10 mouse cellular contexts compared by ENCODE assay signal in genomic region chr11:46077732-46078375, GRCm38 (mm10). TPM values are rescaled to one million over a fixed set of nuclear protein-coding genes. Genes with fewer than 3 reads are reported as not detected.
DNase-seq lines count a peak whose midpoint lies in the region; ATAC-seq and TF ChIP-seq lines count a peak whose summit lies in the region.
"Had no signal": no experiment of that assay in that cellular context is flagged by ENCODE, and none has a peak within 500 bp of the region (broad histone marks: within the 10 kb centered on the region; RNA-seq: fewer than 3 reads in every experiment).

No protein-coding gene starts in this region.

- 0 out of 2 replicates have a peak, but pooled peaks have one; percentile 9 for ATAC-seq in heart, postnatal 0 days (ENCODE audit: insufficient read depth, low read depth)
- ATAC-seq in liver, embryonic 16.5 days (ENCODE audit: low read depth) = peak; percentile 100

- 56% methylated on average over 7 of the region's 7 CpGs for WGBS in heart, embryonic 10.5 days
- 57% methylated on average over 7 of the region's 7 CpGs for WGBS in bone marrow, adult 2 months
- WGBS in heart, postnatal 0 days = 43% methylated on average over 7 of the region's 7 CpGs
- 21% methylated on average over 7 of the region's 7 CpGs for WGBS in liver, embryonic 16.5 days (ENCODE audit: insufficient replicate concordance)

- peak; percentile 93 for DNase-seq in heart, embryonic 10.5 days (ENCODE audit: low spot score)
- DNase-seq in heart, postnatal 25 days (ENCODE audit: low spot score) = no peak
- DNase-seq in heart, postnatal 0 days (ENCODE audit: low spot score) = no peak
- DNase-seq in frontal cortex, adult 2 months (ENCODE audit: extremely low spot score in 1 of 2, low spot score in 1 of 2) = no peak
- DNase-seq in thymus, postnatal 0 days (ENCODE audit: low spot score) = no peak
- no peak for DNase-seq in MN1 (ENCODE audit: low spot score)

- H3K36me3 ChIP-seq in heart, embryonic 10.5 days = peaks cover 64% of the 10 kb centered on the region
- H3K36me3 ChIP-seq in heart, postnatal 0 days (replicated peaks; ENCODE audit: control insufficient read depth, insufficient read depth, low read length) = peaks cover 43% of the 10 kb centered on the region
- H3K36me3 ChIP-seq in liver, embryonic 16.5 days (ENCODE audit: control insufficient read depth, insufficient read depth) = no peaks in the 10 kb centered on the region; the same call in 1 of the 2 replicates
- H3K36me3 ChIP-seq: embryonic facial prominence, embryonic 15.5 days had no signal

- H3K4me1 ChIP-seq in heart, embryonic 10.5 days = peaks cover 15% of the 10 kb centered on the region
- H3K4me1 ChIP-seq in bone marrow, adult 2 months (ENCODE audit: control insufficient read depth, insufficient read depth, low read length) = peaks cover 3% of the 10 kb centered on the region; the same call in 1 of the 2 replicates
- H3K4me1 ChIP-seq in heart, postnatal 0 days (ENCODE audit: control insufficient read depth, insufficient read depth) = peaks cover 51% of the 10 kb centered on the region
- H3K4me1 ChIP-seq in liver, embryonic 16.5 days (ENCODE audit: control insufficient read depth, low read depth, low read length) = peaks cover 26% of the 10 kb centered on the region

- no peak overlapping the region for H3K4me2 ChIP-seq in heart, postnatal 0 days (ENCODE audit: low read depth, low read length)
- H3K4me2 ChIP-seq in liver, embryonic 16.5 days (ENCODE audit: low read depth, low read length) = peak overlapping the region; percentile 61
- H3K4me2 ChIP-seq: embryonic facial prominence, embryonic 15.5 days; neural tube, embryonic 13.5 days had no signal

- peak; percentile 58; the same call in 1 of the 2 replicates for TF ChIP-seq EP300 in heart, postnatal 0 days (IDR thresholded peaks at IDR 0.05; ENCODE audit: low read depth)

- TF ChIP-seq POLR2A in bone marrow, adult 2 months (IDR thresholded peaks at IDR 0.05; ENCODE audit: borderline replicate concordance, control insufficient read depth, low read depth, low read length) = no peak

- TF ChIP-seq CTCF in bone marrow, adult 2 months (IDR thresholded peaks at IDR 0.05; ENCODE audit: control insufficient read depth, insufficient read depth, low read length) = no peak
- TF ChIP-seq CTCF in heart, postnatal 0 days (IDR thresholded peaks at IDR 0.05; ENCODE audit: low read depth) = 0 out of 2 replicates have a peak, but pooled peaks have one; percentile 1

- H3K9me3 ChIP-seq in heart, embryonic 10.5 days = no peaks in the 10 kb centered on the region
- no peaks in the 10 kb centered on the region for H3K9me3 ChIP-seq in heart, postnatal 0 days (replicated peaks; ENCODE audit: control insufficient read depth, low read length)
- H3K9me3 ChIP-seq in liver, embryonic 16.5 days (replicated peaks; ENCODE audit: control insufficient read depth, low read length) = peaks cover 5% of the 10 kb centered on the region; the same call in 1 of the 2 replicates
- H3K9me3 ChIP-seq: embryonic facial prominence, embryonic 15.5 days; neural tube, embryonic 13.5 days had no signal

- no peak overlapping the region for H3K4me3 ChIP-seq in heart, embryonic 10.5 days
- H3K4me3 ChIP-seq in bone marrow, adult 2 months (replicated peaks; ENCODE audit: control insufficient read depth, low read depth, low read length) = no peak overlapping the region
- H3K4me3 ChIP-seq in heart, postnatal 0 days (ENCODE audit: low read depth, low read length) = no peak overlapping the region
- peak overlapping the region; percentile 46 for H3K4me3 ChIP-seq in liver, embryonic 16.5 days (ENCODE audit: low read depth, low read length)
- H3K4me3 ChIP-seq: embryonic facial prominence, embryonic 15.5 days; neural tube, embryonic 13.5 days had no signal

- H3K9ac ChIP-seq in heart, postnatal 0 days (replicated peaks; ENCODE audit: low read depth, low read length) = no peak overlapping the region
- peak overlapping the region; percentile 62 for H3K9ac ChIP-seq in liver, embryonic 16.5 days (ENCODE audit: low read depth, low read length)
- H3K9ac ChIP-seq: embryonic facial prominence, embryonic 15.5 days; neural tube, embryonic 13.5 days had no signal

- peak overlapping the region; percentile 63; the same call in 1 of the 2 replicates for H3K27ac ChIP-seq in heart, embryonic 10.5 days
- peak overlapping the region; percentile 79 for H3K27ac ChIP-seq in bone marrow, adult 2 months (ENCODE audit: control insufficient read depth, insufficient read depth, low read depth, low read length, poor library complexity)
- peak overlapping the region; percentile 44 for H3K27ac ChIP-seq in heart, postnatal 0 days (ENCODE audit: low read depth)
- peak overlapping the region; percentile 95 for H3K27ac ChIP-seq in liver, embryonic 16.5 days (ENCODE audit: low read length)
- H3K27ac ChIP-seq: embryonic facial prominence, embryonic 15.5 days; neural tube, embryonic 13.5 days had no signal

- intact Hi-C loops in heart, postnatal 25 days (cut with DNase I) = no loop called here

- H3K27me3 ChIP-seq in heart, embryonic 10.5 days (ENCODE audit: insufficient read depth, poor library complexity, severe bottlenecking) = no peaks in the 10 kb centered on the region
- no peaks in the 10 kb centered on the region for H3K27me3 ChIP-seq in heart, postnatal 0 days (ENCODE audit: control insufficient read depth, insufficient read depth, low read length)
- no peaks in the 10 kb centered on the region for H3K27me3 ChIP-seq in liver, embryonic 16.5 days (ENCODE audit: control insufficient read depth, insufficient read depth, low read depth, low read length)
- H3K27me3 ChIP-seq: embryonic facial prominence, embryonic 15.5 days; neural tube, embryonic 13.5 days had no signal

RNA-seq across cellular contexts. Expression of gene Adam19, which starts 22.1 kb away (rescaled TPM):
- 24.2 and 32.9 TPM in 2 replicates for polyA plus RNA-seq in heart, embryonic 10.5 days (2016; fragmentation: Nextera tagmentation; extraction: Ambion mirVana)
- 10 to 100 TPM; 36.2 to 78.2 TPM for total RNA-seq in heart, postnatal 25 days (2021)
- polyA plus RNA-seq in bone marrow, adult 2 months (2011; ENCODE audit: insufficient read depth, insufficient read length, low replicate concordance, missing spikeins) = 6.1 and 17.6 TPM in 2 replicates
- 59.8 and 67.9 TPM in 2 replicates for total RNA-seq in heart, postnatal 0 days (2014; rRNA removed; ENCODE audit: low replicate concordance)
- 10.1 and 15.8 TPM in 2 replicates for polyA plus RNA-seq in heart, postnatal 0 days (2015; fragmentation: Nextera tagmentation; extraction: Ambion mirVana)
- 0.92 and 1.4 TPM in 2 replicates for polyA plus RNA-seq in liver, embryonic 16.5 days (2015; fragmentation: Nextera tagmentation; extraction: Ambion mirVana)
- 9.1 and 10.0 TPM in 2 replicates for polyA plus RNA-seq in frontal cortex, adult 2 months (2012; rRNA removed)
- polyA plus RNA-seq in thymus, postnatal 0 days (2015; fragmentation: Nextera tagmentation; extraction: Ambion mirVana) = 6.5 and 6.7 TPM in 2 replicates

RNA-seq across cellular contexts. Expression of gene Gm12166, which starts 25.7 kb away (rescaled TPM):
- polyA plus RNA-seq in heart, embryonic 10.5 days (2016; fragmentation: Nextera tagmentation; extraction: Ambion mirVana) = 4.3 and 4.5 TPM in 2 replicates
- total RNA-seq in heart, postnatal 25 days (2021) = 1 to 10 TPM; 1.6 to 1.9 TPM
- 11.6 and 31.7 TPM in 2 replicates for polyA plus RNA-seq in bone marrow, adult 2 months (2011; ENCODE audit: insufficient read depth, insufficient read length, low replicate concordance, missing spikeins)
- 1.8 and 2.8 TPM in 2 replicates for total RNA-seq in heart, postnatal 0 days (2014; rRNA removed; ENCODE audit: low replicate concordance)
- polyA plus RNA-seq in heart, postnatal 0 days (2015; fragmentation: Nextera tagmentation; extraction: Ambion mirVana) = 3.6 and 3.9 TPM in 2 replicates
- polyA plus RNA-seq in liver, embryonic 16.5 days (2015; fragmentation: Nextera tagmentation; extraction: Ambion mirVana) = 2.9 and 4.1 TPM in 2 replicates
- 6.2 and 8.3 TPM in 2 replicates for polyA plus RNA-seq in frontal cortex, adult 2 months (2012; rRNA removed)
- polyA plus RNA-seq in thymus, postnatal 0 days (2015; fragmentation: Nextera tagmentation; extraction: Ambion mirVana) = 9.7 and 9.8 TPM in 2 replicates

Comparison
In these comparisons a context has a peak if more than half of its experiments do, and no peak if none do; other contexts are left out.
1. H3K27ac ChIP-seq: peak in every context shown above with its lines; median percentile 95 in liver, embryonic 16.5 days; 79 in bone marrow, adult 2 months; 63 in heart, embryonic 10.5 days; 44 in heart, postnatal 0 days.